Mouse (Mus musculus): ENCODE data around the gene Rexo2. TPM values are rescaled to one million over a fixed set of nuclear protein-coding genes. Genes with fewer than 3 reads are reported as not detected.

Rexo2 gene
- polyA plus RNA-seq (2012): 123 and 169 TPM in 2 replicates

GRCm38 (mm10) chr9:48480411-48481213 is at the start of gene Rexo2:
Gene Rexo2, minus strand, starts transcription at chr9:48480623.

DNA sequence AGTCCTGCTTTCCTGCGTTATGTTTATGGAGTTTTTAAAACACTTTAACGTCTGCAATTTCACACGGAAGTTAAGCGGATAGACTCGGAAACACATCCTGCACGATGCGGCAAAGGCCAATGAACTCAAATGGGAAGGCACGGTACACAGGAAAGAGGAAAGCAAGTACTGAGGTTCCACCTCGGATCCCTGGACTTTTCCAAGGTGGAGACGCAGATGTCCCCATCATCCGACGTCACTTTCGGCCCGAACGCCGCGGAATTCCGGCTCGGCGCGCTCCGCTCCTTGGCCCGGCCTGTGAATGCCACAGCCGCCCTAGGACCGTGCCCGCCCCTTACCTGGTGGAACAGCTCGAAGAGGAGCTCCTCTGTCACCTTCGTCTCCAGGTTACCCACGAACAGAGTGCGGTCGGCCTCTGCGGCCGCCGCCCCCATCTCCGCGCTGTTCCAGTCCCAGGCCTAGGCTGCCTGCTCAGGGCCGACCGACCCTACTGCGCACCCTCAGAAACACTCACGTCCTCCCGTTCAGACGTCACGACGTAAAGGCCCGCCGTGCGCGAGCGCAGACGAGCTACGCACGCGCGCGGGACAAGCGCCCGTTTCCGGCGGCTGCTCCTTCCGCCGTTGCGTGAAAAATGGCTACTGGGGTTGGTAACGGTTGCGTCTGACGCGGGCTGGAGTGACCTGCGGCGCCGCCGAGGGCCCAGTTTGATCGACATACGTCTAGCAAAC is 14.6 kb upstream of the Rexo2 start, which contains the start of the genes Rbm7 and Gm5617:
Gene Rbm7 (minus strand): TSS at position 483 of the 731 bp plus-strand sequence.
Gene Gm5617 (plus strand): TSS at position 626 of the 731 bp plus-strand sequence.

Other genes starting within 250 kb of the Rexo2 start
- 2.1 and 2.8 TPM in 2 replicates for gene Nxpe2, start 127.2 kb downstream of the Rexo2 start, polyA plus RNA-seq (2012)
- 35.4 and 37.6 TPM in 2 replicates for gene Rbm7, start 14.7 kb upstream of the Rexo2 start, polyA plus RNA-seq (2012)
- 22.8 and 28.9 TPM in 2 replicates for gene Gm5617, start 14.8 kb upstream of the Rexo2 start, polyA plus RNA-seq (2012)
- gene Nnmt, start 124.5 kb upstream of the Rexo2 start, polyA plus RNA-seq (2012): 0.14 TPM in 1 of 2 replicates, not detected in the other